Mouse (Mus musculus) skeletal muscle tissue, postnatal 0 days (tissue): ENCODE data around the gene Krt7. TPM values are rescaled to one million over a fixed set of nuclear protein-coding genes. Genes with fewer than 3 reads are reported as not detected.
A peak's percentile ranks its signal among the peaks of the same experiment; 100 is the strongest.

Source experiments
- microRNA counts: library from miRNA; unstranded; fragments of <30 nt; microRNA quantifications from one replicate; lab custom pipeline; 2015
- microRNA-seq, 2 experiments: library from miRNA; unstranded; fragments of <30 nt; microRNA quantifications; one replicate each; pipeline ENCODE4; 2016
- polyA plus RNA-seq: library from polyadenylated mRNA; unstranded; fragments of >200 nt; fragmentation: Nextera tagmentation; extraction: Ambion mirVana; gene quantifications from 2 replicates; pipeline ENCODE4 v1.2.1, GENCODE M21; 2015

Krt7 gene
- 0.15 and 0.24 TPM in 2 replicates for polyA plus RNA-seq

GRCm38 (mm10) chr15:101410775-101411174 is at the start of gene Krt7:
TSS of gene Krt7 (plus strand) at chr15:101411043.

GRCm38 (mm10) chr15:101370101-101370911 is 40.5 kb upstream of the Krt7 start, which contains the start of gene Krt80:
TSS of gene Krt80 (minus strand) at chr15:101370162.

GRCm38 (mm10) chr15:101438555-101438954 is 27.7 kb downstream of the Krt7 start, which contains the start of gene Krt87:
TSS of gene Krt87 (minus strand) at chr15:101438804.

GRCm38 (mm10) chr15:101447444-101447843 is 36.6 kb downstream of the Krt7 start, which contains the start of gene Krt88:
TSS of gene Krt88 (plus strand) at chr15:101447744.

GRCm38 (mm10) chr15:101463651-101464050 is 52.8 kb downstream of the Krt7 start, which contains the start of gene Krt81:
TSS of gene Krt81 (minus strand) at chr15:101463751.

GRCm38 (mm10) chr15:101472952-101473528 is 62.2 kb downstream of the Krt7 start, which contains the start of gene Krt86:
TSS of gene Krt86 (plus strand) at chr15:101473478.

MicroRNAs within 50 kb of the gene (microRNA counts, 519-probe panel; counts per million panel counts)
- 296 counts per million, percentile 58 among the panel's probes with 10 or more counts for microRNA mmu-miR-1941-3p (lab: Ali Mortazavi, UCI)
- 296 counts per million, percentile 58 among the panel's probes with 10 or more counts for microRNA mmu-miR-1941-5p (lab: Ali Mortazavi, UCI)

Small RNA genes within 50 kb of the gene (microRNA-seq; reads per million reads assigned to microRNA genes)
- gene Mir1941 = 0.64 to 0.71 reads per million in 2 experiments

Other genes with a start within 250 kb of the Krt7 start
- 2.9 and 3.0 TPM in 2 replicates for gene Acvr1b, start 237.0 kb upstream of the Krt7 start, polyA plus RNA-seq
- 4.2 and 4.8 TPM in 2 replicates for gene Grasp, start 186.9 kb upstream of the Krt7 start, polyA plus RNA-seq
- gene Nr4a1, start 156.8 kb upstream of the Krt7 start, polyA plus RNA-seq = 23.0 and 31.2 TPM in 2 replicates
- gene Atg101, start 126.8 kb upstream of the Krt7 start, polyA plus RNA-seq = 47.9 and 48.0 TPM in 2 replicates
- 0.65 and 0.87 TPM in 2 replicates for gene 6030408B16Rik, start 117.8 kb upstream of the Krt7 start, polyA plus RNA-seq
- 2.1 and 3.3 TPM in 2 replicates for gene Krt80, start 40.9 kb upstream of the Krt7 start, polyA plus RNA-seq
- gene Krt87, start 27.8 kb downstream of the Krt7 start, polyA plus RNA-seq = 0.05 TPM in 1 of 2 replicates, not detected in the other
- gene Krt88, start 36.7 kb downstream of the Krt7 start, polyA plus RNA-seq = not detected in 2 replicates
- not detected in 2 replicates for gene Krt81, start 52.7 kb downstream of the Krt7 start, polyA plus RNA-seq
- not detected in 2 replicates for gene Krt86, start 62.4 kb downstream of the Krt7 start, polyA plus RNA-seq
- gene Krt83, start 80.5 kb downstream of the Krt7 start, polyA plus RNA-seq = not detected in 2 replicates
- not detected in 2 replicates for gene Gm49425, start 106.2 kb downstream of the Krt7 start, polyA plus RNA-seq
- not detected in 2 replicates for gene Krt84, start 121.8 kb downstream of the Krt7 start, polyA plus RNA-seq
- not detected in 2 replicates for gene Krt82, start 139.6 kb downstream of the Krt7 start, polyA plus RNA-seq
- not detected in 2 replicates for gene Krt90, start 151.9 kb downstream of the Krt7 start, polyA plus RNA-seq
- gene Krt75, start 162.9 kb downstream of the Krt7 start, polyA plus RNA-seq = not detected in 2 replicates
- not detected in 2 replicates for gene Gm5414, start 217.1 kb downstream of the Krt7 start, polyA plus RNA-seq
- gene Gm5478, start 236.3 kb downstream of the Krt7 start, polyA plus RNA-seq = not detected in 2 replicates